Mouse (Mus musculus) lung, embryonic 14.5 days (tissue): ENCODE measurements around the gene Tnfrsf12a. TPM values are rescaled to one million over a fixed set of nuclear protein-coding genes. Genes with fewer than 3 reads are reported as not detected.

Source experiments
- ATAC-seq: fragments of 200-750 bp; cut with Nextera tagmentation; 2 replicates; pipeline ENCODE4 v1.8.0; 2017; ENCODE audit warnings: mild to moderate bottlenecking, moderate TSS enrichment, moderate library complexity; ENCODE audit not compliant: insufficient read depth
- DNase-seq: peaks from one replicate; pipeline ENCODE4 v3.0.0-alpha.2; 2015
- H3K27ac ChIP-seq: fragments of 300-500 bp; sonication (generic); 2 replicates; pipeline ENCODE4 v1.5.1; 2014; ENCODE audit warnings: low read depth, mild to moderate bottlenecking, moderate library complexity
- H3K27me3 ChIP-seq: fragments of 300-500 bp; sonication (generic); 2 replicates; pipeline ENCODE4 v1.6.1; 2014; ENCODE audit warnings: low read length, control low read depth; ENCODE audit not compliant: insufficient read depth
- H3K36me3 ChIP-seq: fragments of 300-500 bp; sonication (generic); 2 replicates; pipeline ENCODE4 v1.6.1; 2014; ENCODE audit warnings: control low read depth; ENCODE audit not compliant: insufficient read depth
- H3K4me1 ChIP-seq: fragments of 300-500 bp; sonication (generic); 2 replicates; pipeline ENCODE4 v1.6.1; 2014; ENCODE audit warnings: antibody characterized with exemption, control low read depth; ENCODE audit not compliant: insufficient read depth
- H3K4me2 ChIP-seq: fragments of 300-500 bp; sonication (generic); 2 replicates; pipeline ENCODE4 v1.6.1; 2014; ENCODE audit warnings: mild to moderate bottlenecking
- H3K4me3 ChIP-seq: fragments of 300-500 bp; sonication (generic); 2 replicates; pipeline ENCODE4 v1.5.1; 2014; ENCODE audit warnings: low read depth, low read length
- H3K9ac ChIP-seq: fragments of 300-500 bp; sonication (generic); 2 replicates; pipeline ENCODE4 v1.6.1; 2014
- H3K9me3 ChIP-seq: fragments of 300-500 bp; sonication (generic); 2 replicates; pipeline ENCODE4 v1.6.1; 2016; ENCODE audit warnings: low read depth, low read length, control low read depth
- CTCF ChIP-seq: IDR thresholded peaks from 2 replicates; pipeline ENCODE4 v1.5.1; 2016; ENCODE audit warnings: antibody characterized with exemption, low read depth
- WGBS: fragments of 180-500 bp; shearing (Covaris S2); extraction: QIAGEN DNeasy Blood & Tissue Kit; methylation state at CpG from one replicate; pipeline ENCODE4 v1.1.7; 2014; 5-methylcytosine and 5-hydroxymethylcytosine counted together
- polyA plus RNA-seq: library from polyadenylated mRNA; unstranded; fragments of >200 nt; fragmentation: Nextera tagmentation; extraction: Ambion mirVana; gene quantifications from 2 replicates; pipeline ENCODE4 v1.2.1, GENCODE M21; 2014

Gene Tnfrsf12a
- polyA plus RNA-seq, 1 experiment from 2014 or later: 21.6 TPM

- WGBS: 32% methylated on average over 10 of the region's 10 CpGs
- no peaks in the 10 kb centered on the region for H3K9me3 ChIP-seq
- no peak overlapping the region for H3K4me3 ChIP-seq
- no peaks in the 10 kb centered on the region for H3K4me1 ChIP-seq
- no peaks in the 10 kb centered on the region for H3K36me3 ChIP-seq
- no peak for TF ChIP-seq CTCF
- ATAC-seq (no peak), DNase-seq (peak; percentile 18)
- no peak overlapping the region for H3K4me2 ChIP-seq
- H3K27ac ChIP-seq: no peak overlapping the region
- H3K27me3 ChIP-seq: peaks cover 19% of the 10 kb centered on the region
- no peak overlapping the region for H3K9ac ChIP-seq
Measured at GRCm38 (mm10) chr17:23645894-23646293, 31.4 kb downstream of the Tnfrsf12a start.

- peak within 1 kb of the TSS; percentile 48 for H3K4me3 ChIP-seq
- H3K9ac ChIP-seq: peak within 1 kb of the TSS; percentile 48
- H3K27ac ChIP-seq: no peak within 1 kb of the TSS
- no peak for TF ChIP-seq CTCF
- H3K27me3 ChIP-seq: peaks cover 19% of the 10 kb centered on the region
- H3K4me2 ChIP-seq: peak within 1 kb of the TSS; percentile 87
- H3K4me1 ChIP-seq: no peaks in the 10 kb centered on the region
- under 1% methylated on average over 55 of the region's 58 CpGs for WGBS
- DNase-seq (peak; percentile 48), ATAC-seq (peak; percentile 59)
- no peaks in the 10 kb centered on the region for H3K9me3 ChIP-seq
- no peaks in the 10 kb centered on the region for H3K36me3 ChIP-seq
Measured at GRCm38 (mm10) chr17:23644613-23645495, 32.4 kb downstream of the Tnfrsf12a start, which contains the start of gene Mmp25. Mmp25 (minus strand) TSS chr17:23645277.

DNA sequence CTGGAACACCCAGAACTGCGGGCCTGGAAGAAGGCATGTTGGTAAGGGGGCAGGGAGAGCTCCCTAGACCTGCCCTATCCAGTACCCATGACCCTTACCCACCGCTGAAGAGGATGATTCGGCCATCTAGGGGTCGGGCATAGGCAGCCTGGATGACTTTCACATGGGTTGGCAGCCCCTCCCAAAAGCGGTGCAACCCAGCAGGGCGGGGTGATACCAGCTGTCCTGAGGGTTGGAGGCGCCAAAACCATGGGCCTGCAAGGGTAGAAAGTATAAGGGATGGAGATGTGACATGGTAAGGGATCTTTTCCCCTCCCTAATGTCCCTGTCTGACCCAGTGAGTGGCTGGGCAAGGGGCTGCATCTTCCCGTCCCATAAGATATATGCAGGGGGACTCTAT, 46.0 kb downstream of the Tnfrsf12a start:
- ATAC-seq (no peak), DNase-seq (no peak)
- 74% methylated on average over 8 of the region's 8 CpGs for WGBS
- TF ChIP-seq CTCF: no peak
- H3K4me2 ChIP-seq: no peak overlapping the region
- no peaks in the 10 kb centered on the region for H3K36me3 ChIP-seq
- H3K9ac ChIP-seq: no peak overlapping the region
- no peaks in the 10 kb centered on the region for H3K4me1 ChIP-seq
- no peaks in the 10 kb centered on the region for H3K9me3 ChIP-seq
- H3K4me3 ChIP-seq: no peak overlapping the region
- H3K27me3 ChIP-seq: no peaks in the 10 kb centered on the region
- no peak overlapping the region for H3K27ac ChIP-seq

DNA sequence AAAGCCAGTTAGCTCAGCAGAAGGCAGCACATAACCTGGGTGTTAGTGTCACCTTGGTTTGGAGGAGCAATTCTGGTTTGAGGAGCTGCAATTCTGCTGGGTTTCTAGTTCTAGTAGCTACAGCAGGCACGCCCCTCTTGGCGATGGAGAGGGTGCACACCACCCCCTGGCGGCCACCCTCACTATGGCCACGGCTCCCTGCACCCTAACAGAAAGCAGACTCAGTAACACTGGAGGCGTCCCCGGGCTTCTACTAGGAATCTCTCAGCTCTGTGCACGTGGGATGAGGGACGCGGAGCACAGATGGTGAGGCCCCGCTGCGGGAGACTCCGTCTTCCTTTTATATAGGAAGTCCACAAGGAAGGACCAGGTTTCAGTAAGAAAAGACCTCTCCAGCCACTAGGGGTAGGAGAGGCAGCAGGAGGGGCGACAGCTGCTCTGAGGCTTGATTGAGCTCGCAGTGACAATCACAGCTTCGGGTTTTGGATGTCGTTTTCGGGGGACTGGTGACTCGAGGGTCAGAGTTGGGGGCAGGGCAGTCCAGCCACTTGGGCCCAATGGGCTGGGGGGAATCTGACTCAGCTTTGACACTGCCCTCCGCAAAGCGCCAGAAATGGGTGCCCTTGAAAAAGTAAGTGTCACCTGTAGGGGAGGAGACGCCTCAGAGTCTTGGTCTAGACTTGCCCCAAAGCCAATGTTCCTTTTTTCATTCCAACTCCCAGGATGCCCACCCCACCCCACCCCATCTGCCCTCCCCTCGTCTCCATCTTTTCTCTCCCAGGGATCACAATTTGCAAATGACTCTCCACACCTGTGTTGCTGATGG, 46.9 kb downstream of the Tnfrsf12a start:
- DNase-seq: peak; percentile 87
- Histone ChIP-seq H3K9me3 (no peaks in the 10 kb centered on the region), H3K36me3 (no peaks in the 10 kb centered on the region), H3K4me3 (no peak overlapping the region), H3K27me3 (no peaks in the 10 kb centered on the region), H3K4me2 (peak overlapping the region; percentile 41), H3K27ac (no peak overlapping the region), H3K4me1 (no peaks in the 10 kb centered on the region), H3K9ac (no peak overlapping the region)
- TF ChIP-seq CTCF: peak; percentile 91
- ATAC-seq: peak; percentile 93
- 16% methylated on average over 22 of the region's 22 CpGs for WGBS

DNA sequence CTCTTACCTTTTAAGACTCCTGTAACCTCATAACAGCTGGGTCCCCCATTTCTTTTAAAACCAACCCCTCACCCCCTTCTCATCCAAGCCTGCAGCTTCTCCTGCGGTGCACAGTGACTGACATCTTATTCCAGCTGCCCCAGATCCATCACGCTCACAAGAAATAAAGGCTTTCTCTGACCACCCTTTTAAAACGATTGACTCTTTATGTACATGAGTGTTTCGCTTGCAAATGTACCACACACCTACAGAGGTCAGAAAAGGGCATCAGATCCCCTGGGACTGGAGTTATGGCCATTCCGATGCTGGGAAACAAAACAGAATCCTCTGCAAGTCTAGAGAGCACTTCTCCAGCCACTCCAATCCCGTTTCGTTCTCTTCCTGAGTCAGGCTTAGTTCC, 49.5 kb downstream of the Tnfrsf12a start:
- Histone ChIP-seq H3K9ac (no peak overlapping the region), H3K27ac (no peak overlapping the region), H3K4me1 (no peaks in the 10 kb centered on the region), H3K4me3 (no peak overlapping the region), H3K9me3 (no peaks in the 10 kb centered on the region), H3K4me2 (no peak overlapping the region), H3K27me3 (no peaks in the 10 kb centered on the region), H3K36me3 (no peaks in the 10 kb centered on the region)
- DNase-seq (no peak), ATAC-seq (no peak)
- WGBS: 15% methylated on average over 7 of the region's 7 CpGs
- no peak for TF ChIP-seq CTCF

Other genes starting within 250 kb of the Tnfrsf12a start
- gene Vmn2r117, start 197.8 kb downstream of the Tnfrsf12a start, polyA plus RNA-seq: not detected in 2 replicates
- 21.8 and 24.7 TPM in 2 replicates for gene Zfp213, start 113.2 kb downstream of the Tnfrsf12a start, polyA plus RNA-seq
- 12.3 and 15.6 TPM in 2 replicates for gene Zfp13, start 78.0 kb downstream of the Tnfrsf12a start, polyA plus RNA-seq
- 0.53 and 0.74 TPM in 2 replicates for gene Zscan10, start 76.6 kb downstream of the Tnfrsf12a start, polyA plus RNA-seq
- gene Mmp25, start 32.2 kb downstream of the Tnfrsf12a start, polyA plus RNA-seq: 0.31 and 0.86 TPM in 2 replicates
- gene Bicdl2, start 17.0 kb downstream of the Tnfrsf12a start, polyA plus RNA-seq: 1.3 and 1.9 TPM in 2 replicates
- 63.8 and 71.1 TPM in 2 replicates for gene Hcfc1r1, start 3.9 kb downstream of the Tnfrsf12a start, polyA plus RNA-seq
- gene Thoc6, start 3.6 kb downstream of the Tnfrsf12a start, polyA plus RNA-seq: 47.4 and 49.6 TPM in 2 replicates
- gene Cldn6, start 1.8 kb upstream of the Tnfrsf12a start, polyA plus RNA-seq: 207 and 219 TPM in 2 replicates
- gene Cldn9, start 6.6 kb upstream of the Tnfrsf12a start, polyA plus RNA-seq: 5.1 and 6.2 TPM in 2 replicates
- gene 1520401A03Rik, start 45.3 kb upstream of the Tnfrsf12a start, polyA plus RNA-seq: 0.17 TPM in 1 of 2 replicates, not detected in the other
- 68.4 and 79.0 TPM in 2 replicates for gene Pkmyt1, start 48.9 kb upstream of the Tnfrsf12a start, polyA plus RNA-seq
- gene Paqr4, start 63.4 kb upstream of the Tnfrsf12a start, polyA plus RNA-seq: 35.8 TPM in 2 replicates
- gene Kremen2, start 68.4 kb upstream of the Tnfrsf12a start, polyA plus RNA-seq: not detected in 2 replicates
- 64.9 and 73.4 TPM in 2 replicates for gene Flywch1, start 94.1 kb upstream of the Tnfrsf12a start, polyA plus RNA-seq
- gene Flywch2, start 108.6 kb upstream of the Tnfrsf12a start, polyA plus RNA-seq: 28.4 and 29.3 TPM in 2 replicates
- 429 and 491 TPM in 2 replicates for gene Srrm2, start 113.1 kb upstream of the Tnfrsf12a start, polyA plus RNA-seq
- 1,057 and 1,075 TPM in 2 replicates for gene Elob, start 151.7 kb upstream of the Tnfrsf12a start, polyA plus RNA-seq
- gene Prss33, start 158.6 kb upstream of the Tnfrsf12a start, polyA plus RNA-seq: not detected in 2 replicates
- gene Prss32, start 166.4 kb upstream of the Tnfrsf12a start, polyA plus RNA-seq: not detected in 2 replicates
- 1.0 and 1.4 TPM in 2 replicates for gene Prss41, start 166.7 kb upstream of the Tnfrsf12a start, polyA plus RNA-seq
- not detected in 2 replicates for gene Prss21, start 190.6 kb upstream of the Tnfrsf12a start, polyA plus RNA-seq
- 1.0 TPM in 1 of 2 replicates, not detected in the other for gene Dcpp1, start 203.4 kb upstream of the Tnfrsf12a start, polyA plus RNA-seq
- not detected in 2 replicates for gene Dcpp2, start 203.4 kb upstream of the Tnfrsf12a start, polyA plus RNA-seq
- 2.2 TPM in 2 replicates for gene Dcpp3, start 240.0 kb upstream of the Tnfrsf12a start, polyA plus RNA-seq